Mouse (Mus musculus): Measurements from ENCODE around the gene Nod2.

- TF ChIP-seq CTCF (conservative IDR thresholded peaks at IDR 0.05; ENCODE audit: low read length) (no peak), POU5F1 (IDR thresholded peaks at IDR 0.05; ENCODE audit: borderline replicate concordance, low read length) (no peak)
Observed at GRCm38 (mm10) chr8:88642734-88643564, 4.2 kb upstream of the Nod2 start.

Measured in E14TG2a.4 (cell line).